ENCODE assay signal across 7 mouse cellular contexts in the genomic region with DNA sequence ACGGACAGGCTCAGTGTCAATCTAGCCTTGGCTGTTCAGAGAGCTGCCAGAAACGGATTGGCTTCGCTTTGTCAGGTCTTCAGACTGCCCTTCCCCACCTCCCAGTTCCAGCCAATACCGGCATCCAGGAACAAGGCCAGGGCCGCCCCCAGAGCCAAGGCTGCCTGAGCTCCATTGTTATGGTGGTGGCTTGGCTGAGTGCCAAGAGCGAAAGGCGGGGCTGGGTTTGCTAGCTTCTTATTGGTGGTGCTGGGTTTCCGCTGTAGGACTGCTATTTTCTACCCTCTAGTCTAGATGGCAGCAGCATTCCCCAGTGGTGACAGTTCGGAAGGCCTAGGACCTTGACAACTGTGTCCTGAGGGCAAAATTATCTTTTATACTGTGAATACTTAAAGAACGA. TPM values are rescaled to one million over a fixed set of nuclear protein-coding genes. Genes with fewer than 3 reads are reported as not detected.
DNase-seq lines count a peak whose midpoint lies in the region; ATAC-seq and TF ChIP-seq lines count a peak whose summit lies in the region.

A gene (minus strand): TSS at position 148 of the 400 bp plus-strand sequence.

- no peaks in the 10 kb centered on the region for H3K4me1 ChIP-seq in embryonic facial prominence, embryonic 14.5 days (ENCODE audit: control insufficient read depth, insufficient read depth, low read length)
- peaks cover 7% of the 10 kb centered on the region for H3K4me1 ChIP-seq in heart, adult 2 months (ENCODE audit: control insufficient read depth, insufficient read depth, low read length)
- peaks cover 4% of the 10 kb centered on the region; the same call in 1 of the 2 replicates for H3K4me1 ChIP-seq in kidney, adult 2 months (ENCODE audit: control insufficient read depth, insufficient read depth, low read length)
- 0 out of 2 replicates have a peak, but pooled peaks cover 2% of the 10 kb centered on the region for H3K4me1 ChIP-seq in limb, embryonic 11.5 days (ENCODE audit: control insufficient read depth, insufficient read depth, low read length)
- peaks cover 17% of the 10 kb centered on the region for H3K4me1 ChIP-seq in midbrain, embryonic 14.5 days (ENCODE audit: control insufficient read depth, insufficient read depth, low read length)

- TF ChIP-seq EP300 in heart, adult 2 months (IDR thresholded peaks at IDR 0.05; ENCODE audit: insufficient read depth, low read depth, low read length), result peak; percentile 72; the same call in 1 of the 2 replicates

- peak within 1 kb of the TSS; percentile 44 for H3K4me2 ChIP-seq in embryonic facial prominence, embryonic 14.5 days (ENCODE audit: low read depth, low read length)
- peak within 1 kb of the TSS; percentile 47 for H3K4me2 ChIP-seq in limb, embryonic 11.5 days (ENCODE audit: low read depth, severe bottlenecking)
- peak within 1 kb of the TSS; percentile 47 for H3K4me2 ChIP-seq in midbrain, embryonic 14.5 days (ENCODE audit: low read length)

- peak; percentile 57 for TF ChIP-seq CTCF in heart, adult 2 months (IDR thresholded peaks at IDR 0.05)
- peak; percentile 41 for TF ChIP-seq CTCF in kidney, adult 2 months (conservative IDR thresholded peaks at IDR 0.05; ENCODE audit: insufficient read depth, insufficient read length, low read depth, low read length)

- H3K27ac ChIP-seq in embryonic facial prominence, embryonic 14.5 days (replicated peaks; ENCODE audit: low read depth, low read length), result no peak within 1 kb of the TSS; the same call in 1 of the 2 replicates
- peak within 1 kb of the TSS; percentile 80 for H3K27ac ChIP-seq in heart, adult 2 months
- H3K27ac ChIP-seq in kidney, adult 2 months (ENCODE audit: insufficient read depth, low read depth, low read length), result peak within 1 kb of the TSS; percentile 33; the same call in 1 of the 2 replicates
- 0 out of 2 replicates have a peak within 1 kb of the TSS, but pooled peaks have one; percentile 33 for H3K27ac ChIP-seq in limb, embryonic 11.5 days (replicated peaks; ENCODE audit: low read depth, low read length)
- peak within 1 kb of the TSS; percentile 85 for H3K27ac ChIP-seq in midbrain, embryonic 14.5 days (replicated peaks; ENCODE audit: low read depth, low read length)

- no peaks in the 10 kb centered on the region for H3K27me3 ChIP-seq in embryonic facial prominence, embryonic 14.5 days (replicated peaks; ENCODE audit: control insufficient read depth, insufficient read depth, low read length)
- H3K27me3 ChIP-seq in heart, adult 2 months (ENCODE audit: control insufficient read depth, insufficient read depth, low read length), result no peaks in the 10 kb centered on the region
- no peaks in the 10 kb centered on the region for H3K27me3 ChIP-seq in kidney, adult 2 months (replicated peaks; ENCODE audit: control insufficient read depth, insufficient read depth, low read length)
- H3K27me3 ChIP-seq in limb, embryonic 11.5 days (ENCODE audit: control insufficient read depth, insufficient read depth, low read length), result no peaks in the 10 kb centered on the region
- no peaks in the 10 kb centered on the region for H3K27me3 ChIP-seq in midbrain, embryonic 14.5 days (ENCODE audit: control insufficient read depth, insufficient read depth, low read length)

- no peaks in the 10 kb centered on the region for H3K9me3 ChIP-seq in embryonic facial prominence, embryonic 14.5 days (ENCODE audit: control insufficient read depth, low read length)
- no peaks in the 10 kb centered on the region for H3K9me3 ChIP-seq in limb, embryonic 11.5 days (ENCODE audit: control insufficient read depth, low read length)
- no peaks in the 10 kb centered on the region for H3K9me3 ChIP-seq in midbrain, embryonic 14.5 days (ENCODE audit: control insufficient read depth, low read length)

- H3K4me3 ChIP-seq in embryonic facial prominence, embryonic 14.5 days (ENCODE audit: low read depth, low read length), result peak within 1 kb of the TSS; percentile 10; the same call in 1 of the 2 replicates
- peak within 1 kb of the TSS; percentile 44 for H3K4me3 ChIP-seq in heart, adult 2 months
- peak within 1 kb of the TSS; percentile 46 for H3K4me3 ChIP-seq in kidney, adult 2 months (ENCODE audit: insufficient read depth, low read depth, low read length)
- H3K4me3 ChIP-seq in limb, embryonic 11.5 days (ENCODE audit: low read depth, low read length), result peak within 1 kb of the TSS; percentile 20; the same call in 1 of the 2 replicates
- peak within 1 kb of the TSS; percentile 11 for H3K4me3 ChIP-seq in midbrain, embryonic 14.5 days (replicated peaks; ENCODE audit: low read depth, low read length)

- peak; percentile 97 for ATAC-seq in embryonic facial prominence, embryonic 14.5 days (ENCODE audit: low read depth)
- peak; percentile 95 for ATAC-seq in limb, embryonic 11.5 days (ENCODE audit: insufficient number of reproducible peaks, low FRiP score, low TSS enrichment, low read depth)
- peak; percentile 96 for ATAC-seq in midbrain, embryonic 14.5 days (ENCODE audit: low FRiP score, low TSS enrichment)

- 0 out of 2 replicates have a peak, but pooled peaks have one; percentile 33 for TF ChIP-seq POLR2A in heart, adult 2 months (IDR thresholded peaks at IDR 0.05; ENCODE audit: insufficient read depth, low read depth, low read length)
- no peak for TF ChIP-seq POLR2A in kidney, adult 2 months (IDR thresholded peaks at IDR 0.05; ENCODE audit: low read depth, low read length)

- H3K79me2 ChIP-seq in heart, adult 2 months (replicated peaks; ENCODE audit: control insufficient read depth, insufficient read depth, low read length), result no peaks in the 10 kb centered on the region

- 5% methylated on average over 10 of the region's 10 CpGs for WGBS in embryonic facial prominence, embryonic 14.5 days
- 1% methylated on average over 10 of the region's 10 CpGs for WGBS in heart, adult 2 months
- 6% methylated on average over 10 of the region's 10 CpGs for WGBS in kidney, adult 2 months
- WGBS in limb, embryonic 11.5 days, result 9% methylated on average over 10 of the region's 10 CpGs
- WGBS in midbrain, embryonic 14.5 days, result 1% methylated on average over 10 of the region's 10 CpGs

- intact Hi-C loops in heart, adult 2 months (cut with DNase I), result loop anchor here (2.0 kb wide), 1 partner anchor 87 kb away; no protein-coding TSS in a partner anchor

- DNase-seq in adrenal gland, postnatal 36 days, result peak; percentile 99 to 100
- peak; percentile 98 for DNase-seq in embryonic facial prominence, embryonic 14.5 days (ENCODE audit: low spot score)
- DNase-seq in heart, adult 2 months, result peak; percentile 96 to 98
- DNase-seq in kidney, adult 2 months, result peak; percentile 100
- DNase-seq in limb, embryonic 11.5 days (ENCODE audit: low spot score), result peak; percentile 99
- peak; percentile 97 for DNase-seq in midbrain, embryonic 14.5 days
- peak; percentile 47 for DNase-seq in spleen, adult 12 weeks (ENCODE audit: low spot score)

- H3K36me3 ChIP-seq in embryonic facial prominence, embryonic 14.5 days (ENCODE audit: control insufficient read depth, insufficient read depth, low read length), result no peaks in the 10 kb centered on the region
- H3K36me3 ChIP-seq in heart, adult 2 months (ENCODE audit: control insufficient read depth, insufficient read depth, low read length), result no peaks in the 10 kb centered on the region
- no peaks in the 10 kb centered on the region for H3K36me3 ChIP-seq in kidney, adult 2 months (ENCODE audit: control insufficient read depth, insufficient read depth, low read length)
- no peaks in the 10 kb centered on the region for H3K36me3 ChIP-seq in limb, embryonic 11.5 days (ENCODE audit: control insufficient read depth, insufficient read depth, low read length)
- H3K36me3 ChIP-seq in midbrain, embryonic 14.5 days (ENCODE audit: control insufficient read depth, insufficient read depth, low read length), result no peaks in the 10 kb centered on the region

- peak within 1 kb of the TSS; percentile 43 for H3K9ac ChIP-seq in embryonic facial prominence, embryonic 14.5 days (ENCODE audit: low read depth, low read length)
- H3K9ac ChIP-seq in heart, adult 2 months (ENCODE audit: low read depth, low read length), result peak within 1 kb of the TSS; percentile 56
- H3K9ac ChIP-seq in limb, embryonic 11.5 days (ENCODE audit: low read length), result peak within 1 kb of the TSS; percentile 55
- H3K9ac ChIP-seq in midbrain, embryonic 14.5 days (replicated peaks; ENCODE audit: low read length), result peak within 1 kb of the TSS; percentile 27

RNA-seq across cellular contexts. Expression of the gene that starts here (rescaled TPM):
- total RNA-seq in adrenal gland, postnatal 36 days (2021), result 100 to 1,000 TPM; 143 to 157 TPM
- 13.9 and 15.2 TPM in 2 replicates for polyA plus RNA-seq in embryonic facial prominence, embryonic 14.5 days (2014; fragmentation: Nextera tagmentation; extraction: Ambion mirVana)
- total RNA-seq in heart, adult 2 months (2021), result 10 to 100 TPM; 80.5 to 95.0 TPM
- polyA plus RNA-seq in heart, adult 2 months (2012; rRNA removed), result 70.4 and 119 TPM in 2 replicates
- 24.5 and 28.1 TPM in 2 replicates for polyA plus RNA-seq in kidney, adult 2 months (2012; rRNA removed)
- 37.1 and 37.2 TPM in 2 replicates for polyA plus RNA-seq in limb, embryonic 11.5 days (2014; fragmentation: Nextera tagmentation; extraction: Ambion mirVana)
- polyA plus RNA-seq in midbrain, embryonic 14.5 days (2014; fragmentation: Nextera tagmentation; extraction: Ambion mirVana), result 83.0 and 85.0 TPM in 2 replicates

Comparison
In these comparisons a context has a peak if more than half of its experiments do, and no peak if none do; other contexts are left out.
1. DNase-seq: peak in every context shown above with its lines; median percentile 100 in kidney, adult 2 months; 100 in adrenal gland, postnatal 36 days; 99 in limb, embryonic 11.5 days; 98 in embryonic facial prominence, embryonic 14.5 days; 97 in heart, adult 2 months; 97 in midbrain, embryonic 14.5 days; 47 in spleen, adult 12 weeks.